Mouse (Mus musculus): ENCODE measurements around the gene Tpst2. TPM values are rescaled to one million over a fixed set of nuclear protein-coding genes. Genes with fewer than 3 reads are reported as not detected.
A peak's percentile ranks its signal among the peaks of the same experiment; 100 is the strongest.
"Not testable (repeated sequence)": the region's sequence is repeated elsewhere in the genome, so short reads cannot be mapped to it uniquely, and the experiment has no call there.

The Tpst2 gene
- total RNA-seq, 4 experiments from 2014 or later: 13.4 to 17.6 (median 16.0) TPM

DNA sequence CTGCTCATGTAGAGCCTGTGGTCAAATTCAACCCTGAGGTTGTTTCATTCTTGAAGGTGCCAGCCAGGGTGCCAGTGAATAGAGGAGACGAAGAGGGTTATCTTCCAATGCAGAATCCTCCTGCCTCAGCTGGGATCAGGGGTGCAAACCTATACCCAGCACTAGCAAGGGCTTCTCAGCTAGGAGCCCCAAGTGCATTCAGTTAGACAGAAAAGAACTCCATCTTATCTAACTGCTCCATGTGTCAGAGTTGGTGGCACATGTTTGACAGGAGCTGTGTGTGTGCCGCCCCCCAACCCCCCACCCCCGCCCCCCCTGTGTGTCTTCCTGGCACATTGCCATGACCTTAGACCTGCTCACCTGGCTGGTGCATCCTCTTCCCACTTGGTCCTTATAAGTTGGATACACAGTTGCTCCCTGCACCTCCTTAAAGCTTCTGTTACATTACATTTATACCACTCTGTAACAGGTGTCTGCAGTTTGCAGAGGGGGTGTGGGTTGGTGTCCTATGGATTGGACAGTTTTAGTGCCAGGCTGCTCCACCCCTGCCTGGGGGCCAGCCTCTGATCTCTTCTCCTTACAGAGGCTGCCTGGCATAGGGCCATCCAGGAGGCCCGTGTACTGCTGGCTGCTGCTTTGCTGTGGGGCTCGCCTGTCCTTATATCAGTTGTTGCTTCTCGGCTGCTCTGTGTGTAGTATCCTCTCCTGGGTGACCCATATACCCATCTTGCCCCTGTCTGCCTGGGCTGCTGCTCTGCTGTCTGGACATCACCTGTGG lies 20.1 kb downstream of the Tpst2 start:
- no peak for DNase-seq (ENCODE audit: low spot score in 2 of 2)

- no peak for DNase-seq (ENCODE audit: low spot score in 2 of 2)
These were observed 20.8 kb downstream of the Tpst2 start for GRCm38 (mm10) chr5:112297257-112297656.

DNA sequence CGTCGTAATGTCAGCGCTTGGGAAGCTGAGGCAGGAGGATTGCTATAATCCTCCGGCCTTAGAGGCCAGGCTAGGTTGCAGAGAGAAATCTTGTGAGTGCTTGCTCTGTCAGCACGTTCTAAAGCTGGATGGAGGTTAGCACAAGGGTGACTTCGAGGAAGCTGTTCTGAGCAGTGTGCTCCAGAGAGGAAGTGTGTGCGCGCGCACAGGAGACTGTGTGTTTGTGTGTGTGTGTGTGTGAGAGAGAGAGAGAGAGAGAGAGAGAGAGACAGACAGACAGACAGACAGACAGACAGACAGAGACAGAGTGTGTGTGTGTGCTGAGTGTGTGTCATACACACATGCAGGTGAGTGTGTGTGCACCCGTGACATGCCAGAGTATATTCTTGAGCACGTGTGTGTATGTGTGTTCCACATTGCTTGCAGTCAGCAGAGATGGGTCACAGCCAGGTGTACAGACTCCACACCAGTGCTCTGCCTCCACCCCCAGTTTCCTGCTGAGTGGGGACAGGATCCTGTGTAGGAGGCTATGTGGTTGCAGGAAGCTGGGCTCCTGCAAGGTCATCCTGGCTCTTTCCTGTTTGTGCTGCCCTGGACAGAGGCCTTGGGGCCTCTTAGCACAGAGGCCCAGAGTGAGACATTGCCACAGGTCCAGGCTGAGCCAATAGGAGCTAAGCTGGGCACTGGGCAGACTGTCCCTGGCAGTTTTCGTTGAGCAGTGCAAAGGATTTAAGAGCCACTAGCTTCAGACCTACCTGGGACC lies 21.9 kb downstream of the Tpst2 start:
- no peak for DNase-seq (ENCODE audit: low spot score in 2 of 2)

DNA sequence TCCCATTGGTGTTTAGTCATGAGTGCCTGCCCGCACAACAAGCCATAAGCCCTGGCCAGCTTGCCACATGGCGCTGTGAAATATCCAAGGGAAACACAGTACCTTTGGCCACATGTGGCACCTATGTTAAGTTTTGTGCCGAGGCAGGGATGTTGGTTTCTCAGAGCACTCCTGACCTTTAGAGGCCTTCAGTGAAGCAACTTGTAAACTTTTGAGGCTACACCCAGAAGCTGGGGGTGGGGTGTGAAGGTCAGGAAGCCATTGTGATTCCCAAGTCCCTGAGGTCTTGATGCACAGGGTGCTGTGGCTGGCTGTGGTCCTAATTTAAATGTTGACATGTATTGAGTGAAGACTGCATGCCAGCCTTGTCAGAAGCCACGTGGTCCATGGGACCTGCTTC lies 22.9 kb downstream of the Tpst2 start:
- DNase-seq (ENCODE audit: low spot score in 2 of 2): no peak

- no peak for DNase-seq (ENCODE audit: low spot score in 2 of 2)
These were observed 23.6 kb downstream of the Tpst2 start for GRCm38 (mm10) chr5:112300112-112300511.

DNA sequence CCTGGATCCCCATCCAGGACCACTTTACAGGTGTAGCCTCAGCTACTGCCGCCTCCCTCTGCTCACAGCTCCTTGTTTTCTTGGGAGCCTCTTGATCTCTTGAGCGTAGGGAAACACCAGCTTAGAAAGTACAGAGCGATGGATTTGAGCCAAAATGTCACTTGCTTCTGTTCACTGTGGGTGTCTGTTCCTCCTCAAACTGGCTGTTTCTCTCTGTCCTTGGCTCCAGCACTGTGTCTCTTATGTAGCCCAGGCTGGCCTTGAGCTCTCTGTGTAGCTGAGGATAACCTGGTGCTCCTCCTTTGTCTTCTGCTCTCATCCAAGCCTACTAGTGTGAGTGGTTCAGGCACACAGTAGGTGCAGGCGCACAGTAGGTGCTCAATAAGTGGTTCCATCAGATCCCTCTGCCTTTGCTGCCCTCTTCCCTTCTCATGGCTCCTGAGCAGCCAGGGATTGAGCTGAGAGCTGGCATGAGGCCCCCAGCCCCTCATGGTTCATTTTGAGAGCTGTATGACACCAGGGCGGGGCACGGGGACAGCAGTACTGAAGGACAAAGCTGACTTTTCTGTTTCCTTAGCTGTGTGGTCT lies 24.3 kb downstream of the Tpst2 start:
- no peak for DNase-seq (ENCODE audit: low spot score in 2 of 2)

- DNase-seq (ENCODE audit: low spot score in 2 of 2): no peak
These were observed 25.2 kb downstream of the Tpst2 start for GRCm38 (mm10) chr5:112301694-112302093.

DNA sequence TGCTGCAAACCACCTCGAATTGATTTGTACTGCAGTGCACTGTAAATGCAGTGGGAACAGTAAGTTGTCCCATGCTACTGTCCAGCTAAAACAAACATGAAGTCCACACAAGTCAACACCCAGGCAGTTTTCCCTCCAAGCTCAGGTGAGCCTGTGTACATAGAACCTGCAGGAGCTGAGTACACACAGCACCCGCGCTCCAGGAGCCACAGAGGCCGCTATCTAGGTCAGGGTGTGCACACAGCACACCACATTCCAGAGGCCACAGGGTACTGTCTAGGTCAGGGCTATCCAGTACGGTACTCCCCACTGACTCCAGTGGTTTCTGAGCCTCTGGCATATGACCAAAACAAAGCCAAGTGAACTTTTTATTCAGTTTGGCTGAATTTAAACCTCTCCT lies 25.8 kb downstream of the Tpst2 start:
- DNase-seq (ENCODE audit: low spot score in 2 of 2): no peak

DNA sequence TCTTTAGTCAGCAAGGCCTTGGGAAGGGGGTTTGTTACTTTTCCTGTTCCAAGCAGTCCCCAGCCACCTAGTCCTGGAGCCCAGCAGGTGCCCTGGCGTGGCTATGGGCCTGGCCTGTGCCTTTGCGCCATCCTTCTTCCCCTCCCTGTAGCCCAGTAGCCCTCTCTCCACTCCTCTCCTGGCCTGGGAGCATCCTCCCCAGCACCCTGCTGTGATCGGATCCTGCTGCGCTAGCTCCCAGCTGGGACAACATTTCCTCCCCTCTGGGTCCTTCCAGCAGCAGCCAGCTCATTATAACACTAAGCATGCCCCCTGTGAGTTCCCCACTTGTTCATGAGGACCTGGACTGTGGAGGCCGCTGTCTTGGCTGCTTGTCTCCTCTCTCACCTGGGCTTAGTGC lies 29.4 kb downstream of the Tpst2 start:
- DNase-seq (ENCODE audit: low spot score in 2 of 2): no peak

- DNase-seq (ENCODE audit: low spot score in 2 of 2): no peak
These were observed 36.9 kb downstream of the Tpst2 start for GRCm38 (mm10) chr5:112313222-112313885.

- DNase-seq (ENCODE audit: low spot score in 2 of 2): no peak
These were observed 40.0 kb downstream of the Tpst2 start for GRCm38 (mm10) chr5:112316468-112316867.

GRCm38 (mm10) chr5:112317328-112317727 lies 40.8 kb downstream of the Tpst2 start:
- DNase-seq (ENCODE audit: low spot score in 2 of 2): no peak

DNA sequence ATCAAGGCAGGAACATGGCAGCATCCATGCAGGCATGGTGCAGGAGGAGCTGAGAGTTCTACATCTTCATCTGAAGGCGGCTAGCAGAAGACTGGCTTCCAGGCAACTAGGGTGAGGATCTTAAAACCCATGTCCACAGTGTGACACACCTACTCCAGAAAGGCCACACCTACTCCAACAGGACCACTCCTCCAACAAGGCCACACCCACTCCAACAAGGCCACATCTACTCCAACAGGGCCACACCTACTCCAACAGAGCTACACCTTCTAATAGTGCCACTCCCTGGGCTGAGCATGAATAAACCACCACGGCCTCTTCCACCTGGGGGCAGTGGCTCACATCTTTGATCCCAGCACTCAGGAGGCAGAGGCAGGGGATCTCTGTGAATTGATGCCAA lies 42.9 kb downstream of the Tpst2 start:
- not testable (repeated sequence) for DNase-seq (ENCODE audit: low spot score in 2 of 2)

DNA sequence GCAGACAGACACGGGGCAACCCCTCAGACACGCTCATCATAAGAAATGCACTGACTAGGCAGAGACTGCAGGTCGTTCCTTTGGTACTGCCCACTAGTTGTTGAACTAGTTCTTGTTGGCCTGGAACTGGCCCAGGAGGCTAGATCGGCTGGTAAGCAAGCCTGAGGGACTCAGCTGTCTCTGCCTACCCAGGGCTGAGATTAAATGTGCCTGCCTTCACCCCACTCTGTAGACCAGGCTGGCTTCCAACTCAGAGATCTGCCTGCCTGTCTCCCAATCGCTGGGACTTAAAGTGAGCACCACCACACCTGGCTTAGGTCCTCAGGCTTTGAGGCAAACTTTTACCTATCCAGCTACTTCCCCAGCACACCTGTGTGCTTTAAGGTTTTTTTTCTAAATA lies 43.9 kb downstream of the Tpst2 start:
- no peak for DNase-seq (ENCODE audit: low spot score in 2 of 2)

DNA sequence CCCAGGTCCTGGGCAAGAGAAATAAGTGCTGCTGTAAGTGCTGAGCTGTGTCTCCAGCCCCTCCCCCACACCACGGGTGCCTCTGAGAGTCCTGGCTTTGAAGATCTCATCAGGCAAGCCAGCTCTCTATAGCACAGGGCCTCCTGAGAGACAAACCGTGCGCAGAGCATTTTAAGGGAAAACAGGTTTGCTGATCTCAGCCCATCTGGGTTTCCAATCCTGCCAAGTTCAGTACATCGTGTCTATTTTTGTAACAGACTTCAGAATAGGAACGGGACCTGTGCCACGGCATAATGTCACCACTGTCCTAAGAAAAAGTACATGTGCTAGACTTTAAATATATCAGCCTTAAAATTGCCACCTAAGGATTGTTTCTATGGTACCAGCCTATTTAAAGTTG lies 44.4 kb downstream of the Tpst2 start:
- no peak for DNase-seq (ENCODE audit: low spot score in 2 of 2)

GRCm38 (mm10) chr5:112321376-112321775 lies 44.9 kb downstream of the Tpst2 start:
- no peak for DNase-seq (ENCODE audit: low spot score in 2 of 2)

- DNase-seq (ENCODE audit: low spot score in 2 of 2): no peak
These were observed 46.8 kb downstream of the Tpst2 start for GRCm38 (mm10) chr5:112323246-112323645.

DNA sequence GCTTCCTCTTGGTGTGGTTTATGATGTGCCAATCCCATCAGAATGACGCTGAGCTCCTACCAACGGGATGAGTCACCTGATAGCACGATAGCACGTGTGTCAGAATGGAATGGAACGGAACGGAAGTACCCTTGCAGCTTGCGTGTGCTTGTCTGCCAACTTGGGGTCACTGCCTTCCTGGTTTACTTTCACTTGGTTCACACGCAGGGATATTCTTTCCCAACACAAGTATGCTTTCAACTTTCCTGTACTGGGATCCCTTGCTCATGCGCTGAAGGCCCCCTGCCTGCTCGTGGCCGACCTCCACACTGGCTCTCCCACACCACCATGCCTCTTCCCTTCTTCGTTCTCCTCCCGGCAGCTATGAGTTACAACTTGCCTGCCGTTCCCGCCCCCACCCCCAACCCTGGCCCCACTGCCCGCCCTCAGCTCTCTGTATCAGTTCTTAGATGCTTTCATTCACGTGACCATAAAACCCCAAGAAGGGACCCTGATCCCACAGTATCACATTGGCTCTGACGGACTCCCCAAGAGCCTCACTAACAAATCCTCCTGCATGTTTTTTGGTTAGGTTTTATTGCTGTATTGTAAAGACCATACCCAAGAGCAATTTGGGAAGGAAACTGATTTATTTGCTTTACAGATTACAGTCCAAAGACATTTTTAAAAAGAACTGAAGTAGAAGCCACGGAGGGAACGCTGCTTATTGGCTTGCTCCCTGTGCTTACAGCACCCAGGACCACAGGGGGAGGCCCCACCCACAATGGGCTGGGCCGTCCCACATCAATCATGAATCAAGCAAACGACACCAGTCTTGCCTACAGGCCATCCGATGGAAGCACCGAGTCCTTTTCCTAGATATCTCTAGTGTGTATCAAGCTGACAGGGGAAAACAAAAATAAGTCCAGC lies 48.4 kb downstream of the Tpst2 start:
- DNase-seq (ENCODE audit: low spot score in 2 of 2): no peak

- peak; percentile 87 to 91 for DNase-seq (ENCODE audit: low spot score in 2 of 2)
These were observed 49.3 kb downstream of the Tpst2 start, which contains the start of gene Tfip11 for GRCm38 (mm10) chr5:112325546-112326445. TSS of gene Tfip11 (plus strand) at chr5:112326358.

Measured in gastrocnemius, adult 8-10 months (tissue).